Mouse (Mus musculus): ENCODE results near the gene Mcl1.
"Not testable (repeated sequence)": the region's sequence is repeated elsewhere in the genome, so short reads cannot be mapped to it uniquely, and the experiment has no call there.

The Mcl1 gene

DNA sequence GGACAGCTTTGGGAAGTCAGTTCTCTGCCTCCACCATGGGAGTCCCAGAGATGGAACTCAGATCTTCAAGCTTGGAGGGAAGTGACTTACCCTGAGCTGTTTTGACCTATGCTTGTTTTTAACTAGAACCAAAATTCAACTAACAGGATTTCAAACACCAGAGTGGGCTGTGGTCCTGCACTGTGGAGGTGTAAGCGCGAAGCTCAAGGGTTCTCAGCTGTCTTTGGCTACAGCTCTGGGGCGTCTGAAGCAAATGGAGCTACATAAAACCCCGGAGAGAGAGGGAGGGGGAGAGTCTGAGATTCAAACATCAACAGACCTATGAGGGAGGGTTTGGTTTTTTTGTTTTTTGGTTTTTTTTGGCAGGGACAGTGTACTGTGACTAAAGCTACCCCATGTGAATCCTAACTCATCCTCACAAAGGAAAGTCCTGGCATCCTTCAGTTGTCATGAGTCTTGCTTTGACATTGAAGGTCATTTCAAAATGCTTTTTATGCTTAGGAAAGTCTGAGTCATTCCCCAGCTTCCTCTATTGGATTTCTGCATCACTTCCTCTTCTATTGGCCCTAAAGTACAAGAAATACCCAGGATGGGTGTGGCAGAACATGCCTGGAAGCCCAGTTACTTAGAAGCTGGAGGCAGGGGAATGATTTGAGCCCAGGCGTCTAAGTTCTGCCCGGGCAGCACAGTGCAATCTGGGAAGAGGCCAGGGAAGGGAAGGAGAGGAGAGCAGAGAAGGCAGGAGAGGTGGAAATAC, 8.1 kb upstream of the Mcl1 start:
- peak; percentile 99 for DNase-seq (ENCODE audit: low read depth, low spot score)

DNA sequence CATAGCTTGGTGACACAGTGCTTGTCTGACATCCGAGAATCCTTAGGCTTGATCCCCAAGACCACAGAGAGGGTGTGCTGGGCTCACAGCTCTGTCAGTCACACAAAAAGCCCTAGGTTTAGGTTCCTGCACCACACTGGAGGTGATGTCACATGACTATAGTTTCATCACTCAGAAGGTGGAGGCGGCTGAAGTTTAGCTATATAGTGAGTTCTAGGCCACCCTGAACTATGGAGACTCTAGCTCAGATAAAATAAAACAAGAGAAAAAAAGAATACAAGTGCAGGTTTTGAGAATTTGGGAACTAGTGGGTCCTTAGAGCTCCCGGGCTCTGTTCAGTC, 7.6 kb upstream of the Mcl1 start:
- DNase-seq (ENCODE audit: low read depth, low spot score), result no peak

DNA sequence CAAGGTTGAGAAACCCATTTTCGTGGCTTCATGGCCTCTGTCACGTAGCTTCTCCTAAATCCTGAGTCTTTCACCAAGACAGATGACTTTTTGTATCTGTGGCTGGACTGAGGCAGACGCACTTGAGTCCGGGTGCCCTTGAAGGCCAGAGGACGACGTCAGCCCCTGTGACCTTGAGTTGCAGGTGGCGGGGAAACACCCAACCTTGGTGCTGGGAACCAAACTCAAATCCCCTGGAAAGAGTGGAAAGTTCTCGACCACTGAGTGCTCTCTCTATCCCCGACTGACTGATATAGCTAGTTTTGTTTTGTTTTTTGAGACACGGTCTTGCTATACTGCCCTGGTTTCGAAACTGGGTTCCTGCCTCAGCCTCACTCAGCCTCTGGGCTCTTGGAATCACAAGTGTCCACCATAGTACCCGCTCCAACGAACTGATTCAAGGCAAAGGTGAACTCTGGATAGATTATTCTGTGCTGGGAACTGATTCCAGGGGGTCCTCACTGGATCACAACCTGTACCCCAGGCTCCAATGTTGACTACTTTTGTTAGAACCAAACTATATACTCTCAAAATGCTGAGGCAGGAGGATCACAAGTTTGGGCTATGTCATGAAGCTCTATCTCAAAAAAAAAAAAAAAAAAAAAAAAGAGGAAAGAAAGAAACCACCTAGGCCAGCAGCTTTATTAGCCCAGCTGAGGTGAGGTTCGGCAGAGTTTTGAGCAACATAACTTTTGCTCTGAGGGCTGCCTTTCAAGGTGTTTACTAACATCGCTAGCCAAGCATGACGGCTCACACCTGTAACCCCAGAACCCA, 7.0 kb upstream of the Mcl1 start:
- no peak for DNase-seq (ENCODE audit: low read depth, low spot score)

DNA sequence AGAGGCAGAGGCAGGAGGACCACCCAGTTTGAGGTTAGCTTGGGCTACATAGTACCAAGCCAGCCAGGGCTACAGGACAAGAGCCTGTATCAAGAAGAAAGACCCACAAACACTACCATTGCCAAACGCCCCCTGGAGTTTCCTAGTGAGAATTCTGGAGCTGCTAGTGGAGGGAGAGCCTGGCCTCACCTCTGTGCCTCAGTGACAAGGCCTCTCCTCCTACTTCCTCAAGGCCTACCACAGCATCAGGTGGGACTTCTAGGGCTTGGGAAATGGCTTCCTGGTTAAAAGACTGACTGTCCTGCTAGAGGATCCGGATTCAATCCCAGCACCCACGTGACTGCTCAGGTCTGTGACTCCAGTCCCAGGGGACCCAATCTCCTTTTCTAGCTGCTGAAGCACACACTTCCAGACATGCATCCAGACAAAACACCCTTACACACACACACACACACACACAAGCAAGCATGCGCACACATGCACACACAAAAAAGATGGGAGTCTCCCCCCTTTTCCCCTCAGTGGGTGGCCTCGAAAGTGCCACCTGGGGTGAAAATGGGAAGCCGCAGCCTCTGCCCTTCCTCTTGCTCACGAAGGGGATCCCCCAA, 6.3 kb upstream of the Mcl1 start:
- DNase-seq (ENCODE audit: low read depth, low spot score), result peak; percentile 40

DNA sequence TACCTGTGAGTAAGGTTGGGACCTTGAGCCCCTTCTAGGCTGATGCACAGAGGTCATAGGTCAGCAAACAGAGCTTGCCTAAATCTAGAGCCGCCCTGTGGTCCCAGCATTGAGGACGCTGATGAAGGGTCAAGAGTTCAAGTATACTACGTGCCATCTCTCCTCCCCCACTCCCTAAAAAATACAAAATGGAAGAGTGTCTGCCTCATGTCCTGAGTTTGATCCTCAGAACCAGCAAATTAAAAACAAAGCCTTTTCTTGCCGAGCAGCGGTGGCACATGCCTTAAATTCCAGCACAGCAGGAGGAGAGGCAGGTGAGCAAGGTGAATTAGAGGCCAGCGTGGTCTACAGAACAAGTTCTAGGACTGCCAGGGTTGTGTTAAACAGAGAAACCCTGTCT, 5.7 kb upstream of the Mcl1 start:
- no peak for DNase-seq (ENCODE audit: low read depth, low spot score)

DNA sequence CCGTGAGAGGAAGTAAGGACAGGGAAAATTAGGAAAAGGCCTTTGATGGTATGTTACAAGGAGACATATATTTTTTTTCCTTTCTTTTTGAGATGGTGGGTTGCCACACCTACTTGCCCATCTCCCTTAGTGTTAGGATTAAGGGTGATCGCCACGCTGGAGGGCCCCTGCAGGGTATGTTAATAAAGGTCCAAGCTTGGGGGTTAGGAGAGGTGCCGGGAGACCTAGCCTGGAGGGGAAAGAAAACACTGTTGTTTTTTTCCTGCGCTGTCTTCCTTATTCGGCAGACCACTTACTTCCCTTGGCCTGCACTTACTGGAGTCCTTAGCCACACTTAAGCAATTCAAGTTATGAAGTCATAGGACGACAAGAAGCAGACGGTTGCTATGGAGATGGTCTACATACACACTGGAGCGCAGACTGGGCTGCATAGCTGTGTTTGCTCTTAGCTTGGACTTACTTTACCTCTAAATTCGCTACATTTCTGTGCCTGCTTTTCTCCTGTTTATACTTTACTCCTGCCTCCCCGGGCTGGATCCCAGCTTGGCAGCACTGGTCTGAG, 5.0 kb upstream of the Mcl1 start:
- DNase-seq (ENCODE audit: low read depth, low spot score), result no peak

DNA sequence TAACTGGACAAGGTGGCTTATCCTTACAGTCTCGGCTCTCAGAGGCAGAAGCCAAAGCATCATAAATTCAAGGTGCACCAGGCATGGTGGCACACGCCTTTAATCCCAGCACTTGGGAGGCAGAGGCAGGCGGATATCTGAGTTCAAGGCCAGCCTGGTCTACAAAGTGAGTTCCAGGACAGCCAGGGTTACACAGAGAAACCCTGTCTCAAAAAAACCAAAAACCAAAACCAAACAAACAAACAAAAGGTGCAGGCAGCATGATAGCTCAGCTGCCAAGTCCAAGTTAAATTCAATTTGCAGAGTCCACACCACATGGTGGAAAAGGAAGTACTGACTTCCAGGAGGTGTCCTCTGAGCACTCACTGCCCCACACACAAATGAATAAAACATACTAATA, 4.2 kb upstream of the Mcl1 start:
- DNase-seq (ENCODE audit: low read depth, low spot score), result not testable (repeated sequence)

DNA sequence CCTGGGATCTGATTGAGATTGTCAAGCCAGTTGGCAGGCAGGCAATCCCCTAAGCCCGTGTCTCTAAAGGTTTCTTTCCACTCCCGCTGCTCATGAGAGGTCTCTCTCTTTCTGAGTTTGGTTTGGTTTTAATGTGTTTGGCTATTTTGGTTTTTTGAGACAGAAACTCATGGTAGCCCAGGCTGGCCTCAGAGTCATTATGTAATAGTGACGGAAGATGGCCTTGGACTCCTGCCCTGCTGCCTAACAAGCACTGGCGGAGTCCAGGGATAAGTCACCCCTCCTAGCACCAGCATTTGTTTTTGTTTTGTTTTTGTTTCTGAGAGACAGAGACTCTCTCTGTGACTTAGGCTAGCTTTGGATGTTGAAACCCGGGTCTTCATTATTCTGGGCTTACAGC, 3.2 kb upstream of the Mcl1 start:
- no peak for DNase-seq (ENCODE audit: low read depth, low spot score)

DNA sequence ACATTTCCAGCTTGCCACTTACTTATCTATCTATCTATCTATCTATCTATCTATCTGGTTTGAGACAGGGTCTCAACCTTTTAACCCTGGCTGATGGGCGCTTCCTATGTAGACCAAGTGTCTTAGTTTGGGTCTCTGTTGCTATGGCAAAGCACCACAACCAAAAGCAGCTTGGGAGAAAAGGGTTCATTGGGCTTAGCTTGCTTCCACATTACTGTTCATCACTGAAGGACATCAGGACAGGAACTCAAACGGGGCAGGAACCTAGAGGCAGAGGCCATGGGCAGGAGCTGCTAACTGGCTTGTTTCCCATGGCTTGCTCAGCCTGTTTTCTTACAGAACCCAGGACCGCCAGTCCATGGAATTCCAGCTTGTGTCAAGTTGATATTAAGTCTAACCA, 1.5 kb upstream of the Mcl1 start:
- DNase-seq (ENCODE audit: low read depth, low spot score), result no peak

DNA sequence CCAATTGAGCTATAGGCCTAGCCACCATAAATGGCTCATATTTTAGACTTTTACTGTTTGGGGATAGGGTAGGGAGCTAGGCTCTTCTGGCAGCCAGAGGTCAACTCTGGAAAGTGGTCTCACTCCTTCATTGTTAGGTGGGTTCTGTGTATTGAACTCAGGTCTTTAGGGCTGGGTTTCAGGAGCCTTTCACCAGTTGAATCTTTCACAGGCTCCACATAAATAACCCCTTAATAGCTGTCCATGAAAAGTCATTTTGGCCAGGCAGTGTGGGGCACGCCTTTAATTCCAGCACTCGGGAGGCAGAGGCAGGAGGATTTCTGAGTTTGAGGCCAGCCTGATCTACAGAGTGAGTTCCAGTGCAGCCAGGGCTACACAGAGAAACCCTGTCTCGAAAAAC, 877 bp upstream of the Mcl1 start:
- DNase-seq (ENCODE audit: low read depth, low spot score), result no peak

DNA sequence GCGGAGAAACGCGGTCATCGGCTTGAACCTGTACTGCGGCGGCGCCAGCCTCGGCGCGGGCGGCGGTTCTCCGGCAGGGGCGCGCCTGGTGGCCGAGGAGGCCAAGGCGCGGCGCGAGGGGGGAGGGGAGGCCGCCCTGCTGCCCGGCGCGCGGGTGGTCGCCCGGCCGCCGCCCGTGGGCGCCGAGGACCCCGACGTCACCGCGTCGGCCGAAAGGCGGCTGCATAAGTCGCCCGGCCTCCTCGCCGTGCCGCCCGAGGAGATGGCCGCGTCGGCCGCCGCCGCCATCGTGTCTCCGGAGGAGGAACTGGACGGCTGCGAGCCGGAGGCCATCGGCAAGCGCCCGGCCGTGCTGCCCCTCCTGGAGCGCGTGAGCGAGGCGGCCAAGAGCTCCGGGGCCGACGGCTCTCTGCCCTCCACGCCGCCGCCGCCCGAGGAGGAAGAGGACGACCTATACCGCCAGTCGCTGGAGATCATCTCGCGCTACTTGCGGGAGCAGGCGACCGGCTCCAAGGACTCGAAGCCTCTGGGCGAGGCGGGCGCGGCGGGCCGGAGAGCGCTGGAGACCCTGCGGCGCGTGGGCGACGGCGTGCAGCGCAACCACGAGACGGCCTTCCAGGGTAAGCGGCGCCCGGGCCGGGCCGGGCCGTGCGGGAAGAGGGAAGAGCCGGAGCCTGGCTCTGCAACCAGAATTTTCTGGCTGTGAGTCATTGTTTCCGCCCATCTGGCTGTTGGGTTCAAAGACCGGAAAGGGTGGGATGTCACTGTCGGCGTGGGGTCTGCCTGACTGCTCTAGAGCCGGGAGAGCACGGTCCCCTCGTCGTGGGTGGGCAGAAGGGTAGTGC, 502 bp downstream of the Mcl1 start:
- peak; percentile 86 for DNase-seq (ENCODE audit: low read depth, low spot score)

DNA sequence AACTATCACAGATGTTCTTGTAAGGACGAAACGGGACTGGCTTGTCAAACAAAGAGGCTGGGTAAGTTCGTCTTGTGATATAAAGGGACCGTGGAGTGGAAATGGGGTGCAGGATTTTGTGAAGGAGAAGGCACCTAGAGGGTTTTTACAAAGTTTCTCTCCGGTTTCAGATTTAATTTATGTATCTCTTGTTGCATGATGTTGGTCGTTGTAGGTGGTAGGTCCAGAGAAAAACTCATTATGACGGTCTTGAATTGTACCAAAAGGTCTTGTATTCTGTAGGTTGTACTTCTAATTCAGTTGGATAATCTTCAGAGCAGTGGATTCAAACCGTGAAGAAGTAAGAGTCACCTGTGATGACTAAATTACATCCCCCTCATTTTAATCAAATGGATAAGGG, 1.4 kb downstream of the Mcl1 start:
- no peak for DNase-seq (ENCODE audit: low read depth, low spot score)

DNA sequence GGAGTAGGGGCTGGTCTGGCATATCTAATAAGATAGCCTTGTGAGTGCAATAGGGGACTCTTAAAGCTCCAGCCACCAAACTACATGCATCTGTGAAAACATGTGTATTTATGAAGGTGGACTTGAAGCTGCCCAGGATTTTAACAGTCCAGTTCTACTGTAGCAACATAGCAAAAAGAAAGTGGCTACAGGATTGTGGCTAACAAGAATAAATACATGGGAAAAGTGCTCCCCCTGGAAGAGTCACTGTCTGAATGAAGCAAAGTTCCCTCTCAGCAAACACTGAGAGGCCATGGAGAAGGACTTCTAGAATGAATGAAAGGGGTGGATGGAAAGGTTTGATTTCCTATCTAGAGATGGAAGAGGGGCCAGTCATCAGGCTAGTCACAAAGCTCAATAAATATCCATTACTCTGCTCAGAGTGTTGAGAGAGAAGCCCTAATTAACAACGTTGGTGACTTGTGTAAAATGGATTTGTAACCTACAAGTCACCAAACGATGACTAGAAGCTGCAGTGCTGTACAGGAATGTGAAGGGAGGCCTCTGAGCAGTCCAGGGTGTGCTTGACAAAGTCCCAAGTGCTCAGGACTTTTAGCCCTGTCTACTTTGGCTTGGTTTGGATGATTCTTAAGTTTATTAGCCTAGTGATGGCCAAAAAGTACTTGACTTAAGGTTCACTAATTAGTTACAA, 2.3 kb downstream of the Mcl1 start:
- peak; percentile 44 for DNase-seq (ENCODE audit: low read depth, low spot score)

DNA sequence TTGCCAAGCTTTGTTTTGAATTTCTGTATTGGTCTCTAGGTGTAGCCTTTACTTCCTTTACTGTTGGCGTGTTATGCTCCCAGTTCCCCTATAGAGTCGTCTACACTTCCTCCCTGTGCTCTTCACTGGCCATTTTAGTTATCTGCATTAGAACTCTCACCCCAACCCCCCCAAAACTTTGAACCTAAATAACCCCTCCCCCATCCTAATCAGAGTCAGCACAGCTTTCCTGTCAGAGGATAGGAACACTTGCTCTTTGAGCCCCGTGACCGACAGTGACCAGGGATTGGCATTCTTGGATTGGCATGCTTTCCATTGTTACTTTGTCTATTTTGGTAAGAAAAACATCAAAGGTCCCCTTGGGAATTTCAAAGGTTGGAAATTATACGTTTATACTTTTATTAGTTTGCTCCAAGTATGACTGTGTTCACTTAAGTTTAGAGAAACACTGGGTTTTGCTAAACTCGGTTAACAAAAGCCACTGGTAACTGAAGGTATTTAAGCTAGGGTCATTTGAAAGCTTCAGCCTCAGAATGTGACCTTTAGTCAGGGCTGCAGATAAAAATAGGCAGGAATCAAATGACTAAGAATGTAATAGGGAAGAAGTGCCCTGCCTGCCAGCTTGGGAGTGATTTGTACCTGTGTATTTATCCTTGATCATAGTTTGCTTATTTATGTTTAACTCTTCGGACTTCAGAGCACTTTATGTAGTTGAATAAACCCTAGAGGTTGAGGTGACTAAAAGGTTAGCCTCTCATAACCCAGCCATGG, 3.5 kb downstream of the Mcl1 start:
- DNase-seq (ENCODE audit: low read depth, low spot score), result peak; percentile 41

DNA sequence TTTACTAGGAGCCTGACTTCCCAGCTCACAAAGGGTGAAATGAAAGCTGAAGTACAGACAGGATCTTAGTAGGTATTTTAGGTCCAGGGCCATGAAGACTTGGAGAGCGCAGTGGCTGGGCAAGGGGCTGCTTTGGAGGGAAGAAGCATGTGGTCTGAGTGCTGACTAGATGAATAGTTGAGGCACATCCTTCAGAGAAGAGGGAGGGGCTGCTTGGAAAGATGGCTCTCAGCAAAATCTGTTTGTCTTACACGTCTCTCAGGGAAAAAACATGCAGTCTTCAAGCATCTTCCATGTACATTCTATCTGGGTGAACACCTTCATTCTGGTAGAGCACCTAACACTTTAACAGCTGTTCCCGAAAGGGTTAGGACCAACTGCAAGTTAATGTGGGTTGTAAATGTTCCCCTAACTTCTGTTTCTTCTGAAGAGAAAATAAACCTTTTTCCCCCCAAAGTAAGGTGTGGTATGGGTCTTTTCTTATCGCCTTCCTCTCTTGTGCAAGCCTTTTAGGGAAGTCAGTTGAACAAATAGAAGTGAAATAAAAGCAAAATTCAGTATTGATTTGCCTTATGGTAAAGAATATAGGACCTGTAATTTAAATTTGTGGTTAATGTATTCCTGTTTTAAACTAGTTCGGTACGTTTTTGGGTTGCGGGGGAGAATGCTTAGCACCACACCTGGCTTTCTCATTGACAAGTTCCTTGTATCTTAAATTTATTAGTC, 4.3 kb downstream of the Mcl1 start:
- peak; percentile 31 for DNase-seq (ENCODE audit: low read depth, low spot score)

DNA sequence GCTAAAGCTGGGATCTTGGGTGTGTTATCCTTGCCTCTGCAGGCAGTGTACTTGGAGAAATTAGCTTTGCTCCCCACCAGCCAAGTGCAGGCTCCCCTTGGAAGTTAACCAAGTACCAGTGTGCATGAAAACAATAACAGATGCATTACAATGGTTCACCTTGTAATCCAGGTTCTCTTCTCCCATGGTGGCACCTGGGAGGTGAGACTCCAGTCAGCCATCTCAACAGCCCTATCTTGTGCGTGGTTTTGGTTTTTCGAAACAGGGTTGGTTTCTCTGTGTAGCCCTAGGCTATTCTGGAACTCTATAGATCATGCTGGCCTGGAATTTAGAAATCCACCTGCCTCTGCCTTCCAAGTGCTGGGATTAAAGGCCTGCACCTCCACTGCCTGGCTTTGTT, 4.9 kb downstream of the Mcl1 start:
- peak; percentile 44 for DNase-seq (ENCODE audit: low read depth, low spot score)

DNA sequence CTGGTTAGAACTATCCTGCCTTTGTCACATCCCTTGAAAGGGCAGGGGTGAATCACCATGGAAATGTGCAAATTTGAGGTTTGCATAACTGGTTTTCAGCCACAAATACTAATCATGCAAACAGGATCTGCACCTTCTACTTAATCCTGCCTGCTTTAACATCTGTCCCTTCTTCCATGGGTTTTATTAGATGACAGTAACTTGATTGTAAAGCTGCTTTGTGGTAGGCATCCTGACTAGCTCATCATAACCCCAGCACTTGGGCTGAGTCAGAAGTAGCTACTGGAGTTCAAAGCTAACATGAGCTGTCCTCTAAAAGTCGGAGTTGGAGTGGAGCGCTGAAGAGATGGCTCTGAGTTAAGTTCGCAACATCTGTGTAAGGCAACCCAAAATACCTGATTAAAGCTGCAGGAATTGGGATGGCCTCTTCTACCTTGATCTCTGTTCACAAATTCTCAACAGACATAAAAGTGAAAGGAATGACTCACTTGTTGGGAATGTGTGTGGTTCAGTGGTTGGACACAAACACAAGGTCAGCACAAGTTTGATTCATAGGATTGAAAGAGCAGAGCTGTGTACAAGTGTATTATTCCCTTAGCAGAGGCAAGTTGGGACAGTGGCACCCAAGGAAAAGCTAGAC, 5.5 kb downstream of the Mcl1 start:
- DNase-seq (ENCODE audit: low read depth, low spot score), result peak; percentile 94

DNA sequence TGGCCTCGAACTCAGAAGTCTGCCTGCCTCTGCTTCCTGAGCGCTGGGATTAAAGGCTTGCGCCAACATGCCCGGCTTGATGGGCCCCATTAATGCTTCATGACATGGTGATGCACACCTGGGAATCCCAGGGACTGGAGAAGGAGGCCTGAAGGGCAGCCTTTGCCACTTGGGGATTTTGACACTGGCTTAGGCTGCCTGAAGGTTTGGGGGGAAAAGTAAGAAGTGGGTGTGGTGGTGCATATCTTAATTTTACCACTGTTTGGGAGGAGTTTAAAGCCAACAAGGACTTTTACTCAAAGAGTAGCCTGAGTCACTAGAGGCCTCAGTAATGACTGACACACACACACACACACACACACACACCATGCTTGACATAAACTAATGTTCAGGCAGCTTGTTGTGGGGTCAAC, 6.4 kb downstream of the Mcl1 start:
- peak; percentile 43 for DNase-seq (ENCODE audit: low read depth, low spot score)
